ENCODE assay signal across 20 mouse cellular contexts in the genomic region with DNA sequence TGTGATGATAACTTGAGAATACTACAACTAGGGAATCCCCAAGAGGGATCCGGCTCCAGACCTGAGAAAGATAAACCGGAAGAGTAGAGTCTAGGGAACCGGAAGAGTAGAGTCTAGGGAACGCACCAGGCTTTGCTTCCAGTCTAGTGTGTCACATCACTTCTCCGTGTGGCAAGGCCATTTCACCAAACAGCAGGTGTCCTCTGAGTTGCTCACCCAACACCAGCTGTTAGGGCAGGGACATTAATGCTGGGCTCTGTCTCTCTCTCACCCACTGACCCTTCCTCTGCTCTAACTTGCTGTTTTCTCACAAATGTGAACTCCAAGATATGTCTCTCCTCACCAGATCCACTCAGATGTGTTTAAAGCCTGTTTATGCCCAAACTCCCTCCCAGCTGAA.
"Had no signal": no experiment of that assay in that cellular context is flagged by ENCODE, and none has a peak within 500 bp of the region (broad histone marks: within the 10 kb centered on the region; RNA-seq: fewer than 3 reads in every experiment).

No protein-coding gene starts in this region.

- H3K4me2 ChIP-seq: liver, embryonic 15.5 days; lung, embryonic 15.5 days; midbrain, embryonic 11.5 days; midbrain, embryonic 13.5 days; midbrain, embryonic 15.5 days; neural tube, embryonic 13.5 days; neural tube, embryonic 15.5 days had no signal

- H3K4me1 ChIP-seq: midbrain, embryonic 15.5 days had no signal

- H3K4me3 ChIP-seq: liver, embryonic 15.5 days; lung, embryonic 15.5 days; megakaryocyte, embryonic 14.5 days; midbrain, embryonic 13.5 days; midbrain, embryonic 15.5 days; neural tube, embryonic 13.5 days; neural tube, embryonic 15.5 days had no signal

- H3K27ac ChIP-seq: liver, embryonic 15.5 days; lung, embryonic 15.5 days; macrophage; midbrain, embryonic 13.5 days; midbrain, embryonic 15.5 days; neural tube, embryonic 13.5 days had no signal

- DNase-seq: liver, postnatal 0 days; lung, adult 2 months; lung, postnatal 14 days; lung, postnatal 36 days; right cerebral cortex, postnatal 25 days; right cerebral cortex, postnatal 4 days; spleen, adult 18-20 months; thymus, adult 18-20 months; thymus, postnatal 14 days; thymus, postnatal 36 days had no signal

- H3K36me3 ChIP-seq: liver, embryonic 15.5 days; lung, embryonic 15.5 days; midbrain, embryonic 13.5 days; midbrain, embryonic 15.5 days; neural tube, embryonic 13.5 days; neural tube, embryonic 15.5 days had no signal

- H3K27me3 ChIP-seq: lung, embryonic 15.5 days; midbrain, embryonic 13.5 days; midbrain, embryonic 15.5 days; neural tube, embryonic 13.5 days; neural tube, embryonic 15.5 days had no signal

- H3K9ac ChIP-seq: liver, embryonic 15.5 days; liver, postnatal 0 days; lung, embryonic 15.5 days; midbrain, embryonic 13.5 days; midbrain, embryonic 15.5 days; neural tube, embryonic 13.5 days; neural tube, embryonic 15.5 days had no signal

- H3K9me3 ChIP-seq: liver, embryonic 15.5 days; lung, embryonic 15.5 days; megakaryocyte, embryonic 14.5 days; midbrain, embryonic 13.5 days; midbrain, embryonic 15.5 days; neural tube, embryonic 13.5 days; neural tube, embryonic 15.5 days had no signal

- ATAC-seq: liver, postnatal 0 days; lung, postnatal 0 days; midbrain, embryonic 13.5 days; midbrain, embryonic 15.5 days had no signal
